Mouse (Mus musculus) adrenal gland, postnatal 14 days (tissue): ENCODE data around the gene Spib. TPM values are rescaled to one million over a fixed set of nuclear protein-coding genes. Genes with fewer than 3 reads are reported as not detected.

ENCODE experiments used
- DNase-seq: peaks from one replicate; pipeline ENCODE4 v3.0.0; 2021; ENCODE audit warnings: mixed read lengths
- long read RNA-seq, 2 experiments: library from polyadenylated mRNA; stranded (forward); transcript quantifications; one replicate each; pipeline ENCODE4 v2.0.0; 2021
- total RNA-seq: library from RNA; stranded (reverse); gene quantifications from 2 replicates; pipeline ENCODE4 v1.2.3, GENCODE M21; 2021

The Spib gene
- total RNA-seq = 3.4 and 15.4 TPM in 2 replicates
- long read RNA-seq, experiment 1 = 0 reads
- long read RNA-seq, experiment 2 = 0 reads

DNA sequence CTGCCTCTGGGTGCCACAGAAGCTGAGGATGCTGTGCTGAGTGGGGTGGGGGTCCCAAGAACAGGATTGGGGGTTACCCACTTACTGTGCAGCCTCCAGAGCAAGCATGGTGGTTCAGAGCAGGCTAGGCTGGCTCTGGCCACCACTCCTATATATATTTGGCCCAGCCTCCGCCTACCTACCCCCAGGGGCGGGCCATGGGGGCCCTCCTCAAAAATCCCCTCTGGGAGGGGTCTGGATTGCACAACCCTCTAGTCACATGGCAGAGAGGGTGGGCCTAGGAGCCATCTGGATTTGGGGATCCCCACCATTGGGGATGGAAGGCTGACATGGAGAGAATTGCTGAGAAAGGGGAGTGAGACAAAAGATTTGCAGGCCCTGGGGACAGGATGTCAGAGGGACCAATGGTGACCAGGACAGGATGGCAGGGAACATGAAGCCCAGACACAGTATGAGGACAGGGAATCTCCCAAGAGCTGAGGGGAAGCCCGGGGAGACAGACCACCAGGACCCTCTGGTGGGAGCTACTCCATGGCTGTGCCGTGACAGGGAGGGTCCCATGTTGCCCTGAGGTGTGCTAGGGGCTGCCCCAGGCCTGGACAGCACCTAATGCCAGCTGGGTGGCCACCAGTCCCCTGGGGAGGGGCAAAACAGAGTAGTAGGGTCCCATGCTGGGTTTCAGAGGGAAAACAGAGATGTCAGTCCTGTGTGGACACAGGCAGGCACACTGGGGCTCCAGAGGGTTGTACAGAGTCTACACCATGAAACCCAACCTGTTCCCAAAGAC is at the start of gene Spib:
Gene Spib (minus strand): TSS at position 126 of the 787 bp plus-strand sequence.
- no peak for DNase-seq

DNA sequence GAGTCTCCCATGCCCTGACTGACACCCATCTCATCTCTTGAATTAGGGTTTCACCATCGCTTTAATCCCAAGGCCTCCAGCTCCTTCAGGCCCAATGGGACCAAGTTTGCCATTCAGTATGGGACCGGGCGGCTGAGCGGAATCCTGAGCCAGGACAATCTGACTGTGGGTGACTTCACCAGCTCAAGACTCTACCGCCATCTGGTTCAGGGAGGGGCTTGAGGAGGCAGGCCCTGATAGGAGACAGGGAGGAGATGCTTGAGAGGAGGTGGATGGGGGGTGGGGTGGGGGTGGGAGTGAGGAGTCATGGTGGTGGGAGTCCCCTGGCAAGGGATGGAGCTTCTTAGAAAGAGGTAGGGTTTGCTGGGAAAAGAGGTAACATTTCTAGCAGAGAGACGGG is 49.8 kb upstream of the Spib start:
- no peak for DNase-seq

DNA sequence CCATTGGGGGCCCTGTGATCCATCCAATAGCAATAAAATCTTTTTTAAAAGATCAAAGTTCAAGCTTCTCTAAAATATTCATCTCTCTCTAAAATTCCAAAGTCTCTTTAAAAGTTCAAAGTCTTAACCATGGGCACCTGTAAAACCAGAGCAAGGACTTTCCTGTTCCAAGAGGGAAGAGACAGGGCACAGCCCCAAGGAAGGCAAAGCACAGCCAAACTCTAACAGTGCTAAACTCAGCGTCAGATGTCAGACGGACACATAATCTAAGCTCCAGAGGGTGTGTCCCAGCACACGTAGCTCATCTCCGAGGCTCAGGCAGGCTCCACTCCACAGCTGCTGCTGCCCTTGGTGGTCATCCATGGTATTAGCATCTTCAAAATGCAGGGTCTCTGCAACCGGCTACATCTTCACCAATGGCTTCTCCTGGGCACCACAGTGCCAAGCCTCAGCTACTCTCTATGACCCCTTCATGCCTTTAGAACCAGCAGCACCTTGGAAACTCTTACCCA is 44.5 kb upstream of the Spib start:
- DNase-seq = no peak

DNA sequence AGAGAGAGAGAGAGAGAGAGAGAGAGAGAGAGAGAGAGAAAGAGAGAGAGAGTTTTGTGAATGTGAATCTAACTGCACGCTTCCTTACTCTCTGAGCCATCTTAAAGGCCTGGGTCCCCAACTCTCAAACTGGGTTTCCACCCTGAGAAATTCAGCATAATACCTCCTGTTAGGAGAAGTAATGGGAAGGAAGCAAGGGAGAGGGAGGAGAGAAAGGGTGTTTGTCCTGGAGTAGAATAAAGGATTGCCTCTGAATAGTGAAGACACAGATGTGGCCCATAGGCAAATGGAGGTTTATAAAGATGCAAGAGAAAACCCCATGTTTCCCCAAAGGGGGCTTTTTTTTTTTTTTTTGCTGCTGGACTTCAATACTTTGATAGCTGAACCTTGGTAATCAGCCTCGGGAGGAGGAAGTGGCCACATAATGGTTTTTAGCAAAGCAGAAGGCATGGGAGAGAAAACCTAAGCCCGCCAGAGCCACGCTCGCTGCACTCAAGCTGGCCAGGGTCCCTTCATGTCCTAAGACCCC is 41.1 kb upstream of the Spib start:
- no peak for DNase-seq

DNA sequence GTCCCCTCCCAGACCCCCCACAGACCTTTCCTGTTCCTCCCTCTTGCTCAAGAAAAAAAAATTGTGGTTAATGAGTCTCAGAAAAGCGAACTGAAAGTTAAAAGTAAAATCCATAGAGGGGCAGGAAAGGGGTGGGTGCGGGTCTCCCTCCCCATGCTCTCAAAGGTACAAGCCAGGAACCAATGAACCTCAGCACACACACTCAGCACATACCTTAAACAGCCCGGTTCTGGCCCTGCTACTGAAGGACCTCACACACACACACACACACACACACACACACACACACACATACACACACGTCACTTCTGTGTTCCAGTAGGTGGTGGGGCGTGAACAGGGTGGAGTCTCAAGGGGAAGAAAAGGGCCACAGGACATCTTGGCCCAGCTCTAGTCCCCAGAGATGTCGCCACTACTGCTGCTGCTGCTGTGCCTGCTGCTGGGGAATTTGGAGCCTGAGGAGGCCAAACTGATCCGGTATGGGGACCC is 40.4 kb upstream of the Spib start, which contains the start of gene Napsa:
Gene Napsa (plus strand): TSS at position 168 of the 489 bp plus-strand sequence.
- DNase-seq = peak; percentile 37

DNA sequence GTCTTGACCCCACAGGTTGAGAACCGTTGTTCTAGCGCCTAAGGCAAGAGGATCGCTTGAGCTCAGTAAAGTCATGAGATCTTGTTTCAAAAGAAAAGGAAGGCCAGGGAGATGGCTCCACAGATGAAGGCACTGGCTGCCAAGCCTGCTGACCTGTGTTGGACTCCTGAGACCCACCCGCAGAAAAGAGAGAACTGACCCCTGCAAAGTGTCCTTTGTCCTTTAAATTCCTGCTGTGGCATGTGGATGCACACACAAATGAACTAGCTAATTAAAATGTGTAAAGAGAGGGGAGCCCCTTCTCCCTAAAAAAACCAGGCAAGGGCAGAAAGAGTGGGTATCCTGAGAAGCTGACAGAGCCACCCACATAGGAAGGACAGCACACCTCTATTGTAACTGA is 39.9 kb upstream of the Spib start:
- DNase-seq = no peak

DNA sequence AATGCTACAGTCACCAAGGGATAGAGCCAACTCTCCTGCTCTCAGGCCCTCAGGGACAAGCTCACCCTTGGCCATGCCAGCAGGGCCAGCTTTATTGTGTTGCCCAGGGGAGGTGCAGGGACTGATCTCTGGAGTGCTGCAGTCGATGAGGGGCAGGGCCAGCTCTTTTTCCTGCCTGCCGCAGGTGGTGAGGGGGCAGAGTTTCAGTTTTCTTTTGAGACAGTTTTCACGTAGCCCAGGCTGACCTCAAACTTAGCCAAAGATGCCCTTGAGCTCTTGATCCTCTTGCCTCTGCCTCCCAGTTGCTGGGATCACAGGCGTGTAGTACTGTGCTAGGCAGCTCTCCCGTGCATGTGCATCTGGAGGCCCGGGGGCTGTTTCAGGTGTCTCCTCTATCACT is 39.1 kb upstream of the Spib start:
- peak; percentile 42 for DNase-seq

DNA sequence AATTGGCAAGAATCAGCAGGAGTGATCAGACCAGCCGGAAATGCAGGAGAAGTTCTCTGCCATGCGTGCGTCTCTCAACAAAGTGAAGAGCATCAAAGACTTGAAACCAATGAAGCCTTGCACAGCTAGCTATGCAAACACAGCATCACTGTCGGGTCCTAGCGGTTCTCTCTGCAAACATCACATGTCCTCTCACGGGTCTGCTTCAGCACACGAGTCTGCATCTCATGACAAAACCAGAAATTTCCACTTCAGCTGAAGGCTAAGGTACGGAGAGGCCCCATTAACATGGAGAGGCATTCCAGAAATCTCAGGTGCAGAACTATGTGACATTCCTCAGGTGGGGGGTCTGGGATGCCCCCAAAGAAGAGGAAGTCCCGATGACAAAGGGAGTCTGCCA is 36.9 kb upstream of the Spib start:
- DNase-seq = no peak

DNA sequence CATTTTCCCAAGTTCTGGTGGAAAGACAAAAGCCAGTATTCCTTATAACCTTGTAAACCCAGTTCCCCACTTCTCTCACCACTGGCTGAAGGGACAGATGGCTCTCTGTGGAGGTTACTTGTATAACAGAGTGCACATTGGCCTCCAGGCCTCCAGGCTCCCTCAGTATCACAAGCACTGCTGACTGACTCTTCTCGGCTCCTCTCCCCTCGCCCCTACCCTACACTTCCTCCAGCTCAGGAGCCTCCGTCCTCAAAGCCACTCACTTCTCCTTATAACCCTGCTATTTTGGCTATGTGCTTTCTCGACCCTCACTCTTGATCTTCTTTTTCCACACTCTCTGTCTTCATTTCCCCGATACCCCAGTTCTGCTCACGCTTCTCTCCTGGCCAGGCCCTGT is 33.5 kb upstream of the Spib start:
- no peak for DNase-seq

DNA sequence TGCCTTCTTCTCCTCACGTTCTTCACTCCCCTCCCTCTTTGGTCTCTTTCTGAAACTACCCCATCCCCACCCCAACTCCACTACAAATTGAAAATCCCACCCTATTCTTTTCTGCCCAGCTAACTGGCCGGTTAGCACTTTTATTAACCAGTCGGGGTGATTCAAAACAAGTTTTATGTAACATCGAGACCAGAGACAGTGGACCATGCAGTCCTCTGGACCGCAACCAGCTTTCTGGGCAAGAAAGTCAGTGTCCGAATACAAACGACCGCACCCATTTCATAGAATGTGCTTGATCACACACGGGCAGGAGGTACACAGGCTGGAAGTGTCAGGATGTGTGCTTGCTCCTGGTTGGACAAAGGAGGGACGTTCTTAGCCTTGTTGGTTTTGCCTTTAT is 32.6 kb upstream of the Spib start:
- DNase-seq = no peak

DNA sequence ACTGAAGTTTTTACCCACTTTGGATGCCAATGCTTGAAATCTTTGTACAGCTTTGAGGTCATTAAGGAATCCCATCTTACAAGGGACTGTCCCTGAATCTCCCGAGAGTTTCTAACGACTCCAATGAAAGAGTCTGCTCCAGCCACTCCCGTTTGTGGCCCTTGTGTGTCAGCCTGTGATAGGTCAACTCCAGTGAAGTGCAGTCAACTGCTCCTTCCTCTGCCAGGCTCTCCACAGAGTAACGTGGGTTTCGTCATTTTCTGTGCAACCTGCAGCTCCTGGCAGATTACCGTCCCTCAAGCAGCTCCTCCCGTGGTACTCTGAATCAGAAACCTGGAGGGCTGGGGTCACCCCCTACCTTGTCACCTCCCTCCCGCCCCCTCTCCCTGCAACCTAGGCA is 31.4 kb upstream of the Spib start:
- DNase-seq = no peak

DNA sequence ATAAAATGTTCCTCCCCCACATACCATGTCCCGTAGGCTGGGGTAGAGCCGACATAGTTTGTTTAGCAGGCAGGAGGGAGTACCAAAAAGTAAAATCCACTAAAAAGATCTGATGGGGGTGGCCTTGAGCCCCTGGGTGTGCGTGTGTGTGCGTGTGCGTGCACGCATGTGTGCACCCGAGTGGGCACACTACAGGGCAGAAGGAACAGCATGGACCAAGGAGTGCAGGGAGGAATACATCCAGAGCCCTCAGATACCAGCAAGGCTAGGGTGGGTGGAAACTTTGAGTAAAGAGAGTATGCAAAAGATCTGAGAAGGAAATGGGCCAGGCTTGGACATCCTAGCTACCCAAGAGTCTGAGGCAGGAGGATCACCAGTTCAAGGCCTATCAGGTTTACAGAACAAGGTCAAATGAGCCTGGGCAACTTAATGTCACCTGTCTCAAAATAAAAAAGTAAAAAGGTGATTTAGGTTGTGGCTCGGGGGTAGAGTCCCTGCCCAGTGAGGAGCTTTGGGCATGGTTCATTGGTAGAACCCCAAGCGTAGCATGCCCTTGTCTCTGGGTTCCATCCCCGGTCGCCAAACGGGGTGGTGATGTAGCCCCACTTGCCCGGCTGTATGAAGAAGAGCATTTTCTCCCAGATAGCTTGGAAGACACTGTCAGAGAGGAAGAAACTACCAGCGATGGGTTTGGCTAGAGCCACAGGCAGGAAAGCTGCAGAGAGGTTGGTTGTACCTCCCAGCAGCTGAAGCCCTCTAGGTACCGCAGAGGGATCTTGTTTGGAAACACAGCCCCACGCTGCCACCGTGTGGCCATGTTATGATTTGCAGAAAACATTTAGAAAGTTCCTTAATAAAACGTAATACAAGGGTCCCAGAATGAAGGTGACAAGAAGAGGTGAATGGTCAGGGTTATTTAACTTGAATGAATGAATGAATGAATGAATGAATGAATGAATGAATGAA is 28.8 kb upstream of the Spib start:
- DNase-seq = peak; percentile 83

DNA sequence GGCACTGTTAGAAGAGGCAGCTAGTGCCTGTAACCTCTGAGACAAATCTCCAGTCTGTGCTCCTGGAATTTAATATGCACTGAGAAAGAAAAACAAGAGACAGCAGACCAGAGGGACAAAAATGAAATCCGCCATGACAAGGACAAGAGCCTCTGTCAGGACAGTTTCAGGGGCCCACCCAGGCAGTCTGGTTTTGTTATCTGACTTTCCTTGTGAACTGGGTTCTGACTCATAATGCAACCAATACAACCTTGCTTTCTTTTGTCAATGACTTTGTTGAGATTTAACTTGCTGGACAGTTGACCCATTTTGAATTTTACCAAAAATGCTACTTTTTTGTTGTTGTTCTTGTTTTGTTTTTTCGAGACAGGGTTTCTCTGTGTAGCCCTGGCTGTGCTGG is 25.8 kb upstream of the Spib start:
- DNase-seq = no peak

DNA sequence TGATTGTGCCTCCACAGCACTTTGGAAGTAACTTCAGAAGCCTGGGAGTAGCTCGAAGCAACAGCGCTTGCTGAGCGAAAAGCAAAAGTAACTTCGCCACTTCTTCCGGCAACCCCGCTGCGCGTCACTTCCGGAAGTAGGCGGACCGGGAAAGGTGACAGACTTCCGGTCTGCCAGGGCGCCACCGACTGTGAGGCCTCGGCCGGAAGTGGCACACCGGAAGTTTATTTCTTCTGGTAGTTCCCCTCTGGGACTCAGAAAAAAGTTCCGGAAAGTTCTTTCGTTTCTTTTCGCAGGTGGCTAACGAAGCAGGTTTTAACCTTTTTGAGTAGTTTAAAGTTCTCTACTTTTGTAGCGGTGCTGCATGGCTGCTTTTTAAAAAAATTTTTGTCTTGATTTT is 22.0 kb upstream of the Spib start, which contains the start of gene Nr1h2:
Gene Nr1h2 (minus strand): TSS at position 126 of the 400 bp plus-strand sequence.
- peak; percentile 98 for DNase-seq

DNA sequence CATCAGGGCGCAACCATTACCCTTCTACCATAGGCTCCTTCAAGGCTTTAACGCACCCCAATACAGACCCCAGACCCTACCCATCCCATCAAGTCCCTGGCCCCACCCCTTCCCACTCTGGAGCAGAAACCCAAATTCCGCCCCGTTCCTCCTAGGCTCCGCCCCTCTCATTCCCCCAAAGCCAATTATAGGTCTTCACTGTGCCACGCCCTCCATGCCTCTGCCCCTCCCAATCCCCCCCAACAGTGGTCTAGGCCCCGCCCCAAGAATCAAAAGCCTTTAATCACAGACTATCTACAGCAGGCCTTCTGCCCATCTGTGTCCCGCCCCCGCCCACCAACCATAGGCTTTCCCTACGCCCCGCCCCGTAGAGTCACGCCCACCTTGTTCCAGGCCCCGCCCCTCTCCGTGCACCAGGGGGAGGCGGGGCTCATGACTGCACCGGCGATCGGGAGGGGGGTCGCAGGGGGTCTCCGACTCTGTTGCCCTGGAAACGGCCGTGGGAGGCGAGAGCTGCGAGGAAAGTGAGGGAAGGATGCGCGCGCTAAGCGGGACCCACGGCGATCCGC is 21.4 kb upstream of the Spib start:
- peak; percentile 95 for DNase-seq

DNA sequence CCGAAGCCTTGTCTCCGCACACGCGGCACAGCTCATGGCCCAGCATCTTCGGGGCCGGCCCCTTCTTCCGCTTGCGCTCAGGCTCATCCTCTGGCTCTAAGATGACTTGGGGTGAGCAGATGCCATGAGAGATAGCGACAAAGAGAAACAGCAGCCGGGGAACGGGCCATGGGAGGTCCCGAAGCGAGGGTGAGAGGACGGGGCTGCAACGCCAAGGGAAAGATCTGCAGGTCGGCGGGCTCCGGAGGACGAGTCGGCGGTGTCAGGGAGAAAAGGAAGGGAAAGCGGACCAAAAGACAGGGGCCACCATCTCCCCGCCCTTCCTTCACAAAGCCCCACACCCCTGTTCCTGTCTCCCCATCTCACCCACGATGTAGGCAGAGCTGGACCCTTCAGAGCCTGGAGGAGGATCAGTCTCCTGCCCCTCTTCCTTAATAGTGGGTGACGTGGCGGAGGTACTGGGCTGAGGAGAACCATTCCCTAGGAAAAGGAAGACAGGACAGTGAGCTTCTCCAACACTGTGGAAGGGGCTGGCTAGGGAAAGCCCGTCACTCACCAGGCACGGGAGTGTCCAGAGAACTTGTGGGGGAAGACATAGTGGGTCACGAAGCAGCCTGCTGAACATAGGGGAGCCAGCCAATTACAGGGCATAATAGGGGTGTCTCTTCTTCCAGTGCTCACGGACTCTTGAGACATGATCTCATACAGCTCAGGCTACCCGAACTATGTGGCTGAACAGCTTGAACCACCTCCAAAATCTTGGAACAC is 20.5 kb upstream of the Spib start:
- DNase-seq = no peak

DNA sequence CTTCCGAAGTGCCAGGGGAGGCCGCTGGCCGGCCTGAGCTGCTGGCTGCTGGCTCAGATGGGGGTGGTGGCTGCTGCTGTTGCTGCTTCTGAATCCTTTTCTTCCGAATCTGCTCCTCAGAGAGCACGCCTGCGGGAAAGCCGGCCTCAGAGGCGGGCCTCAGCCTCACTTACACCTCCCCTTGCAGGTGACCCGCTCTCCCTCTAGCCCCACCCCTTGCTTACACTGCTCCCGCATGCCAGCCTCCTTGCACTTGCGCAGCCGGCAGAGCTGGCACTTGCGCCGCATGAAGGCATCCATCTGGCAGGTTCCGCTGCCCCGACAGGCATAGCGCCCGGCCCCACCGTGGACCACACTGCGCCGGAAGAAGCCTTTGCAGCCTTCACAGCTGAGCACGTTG is 19.9 kb upstream of the Spib start:
- DNase-seq = no peak

DNA sequence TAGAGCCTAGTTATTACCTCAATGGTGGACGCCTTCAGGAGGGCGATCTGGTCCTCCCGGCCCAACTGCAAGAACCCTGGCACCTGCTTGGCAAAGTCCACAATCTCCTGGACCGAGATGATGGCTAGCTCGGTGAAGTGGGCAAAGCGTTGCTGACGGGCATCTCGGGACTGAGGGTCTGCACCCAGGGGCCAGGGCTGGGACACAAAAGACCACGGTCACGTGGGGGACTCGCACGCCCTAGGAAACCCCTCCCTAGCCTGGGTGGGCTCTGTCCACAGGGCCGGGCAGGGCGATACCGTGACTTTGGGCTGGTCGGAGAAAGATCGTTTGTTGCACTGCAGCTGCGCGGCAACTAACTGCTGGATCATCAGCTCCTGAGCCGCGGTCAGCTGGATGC is 19.4 kb upstream of the Spib start:
- DNase-seq = no peak

DNA sequence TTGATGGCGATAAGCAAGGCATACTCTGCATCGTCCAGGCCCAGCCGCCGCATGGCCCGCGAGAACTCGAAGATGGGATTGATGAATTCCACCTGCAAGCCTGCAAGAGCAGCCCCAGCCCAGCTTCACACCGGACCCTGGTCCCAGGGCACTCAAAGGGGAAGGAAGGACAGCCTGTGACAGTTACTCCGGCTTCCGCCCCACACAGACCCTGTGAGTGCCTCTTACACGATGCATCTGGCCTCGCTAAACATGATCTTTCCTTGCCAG is 18.5 kb upstream of the Spib start:
- DNase-seq = no peak

DNA sequence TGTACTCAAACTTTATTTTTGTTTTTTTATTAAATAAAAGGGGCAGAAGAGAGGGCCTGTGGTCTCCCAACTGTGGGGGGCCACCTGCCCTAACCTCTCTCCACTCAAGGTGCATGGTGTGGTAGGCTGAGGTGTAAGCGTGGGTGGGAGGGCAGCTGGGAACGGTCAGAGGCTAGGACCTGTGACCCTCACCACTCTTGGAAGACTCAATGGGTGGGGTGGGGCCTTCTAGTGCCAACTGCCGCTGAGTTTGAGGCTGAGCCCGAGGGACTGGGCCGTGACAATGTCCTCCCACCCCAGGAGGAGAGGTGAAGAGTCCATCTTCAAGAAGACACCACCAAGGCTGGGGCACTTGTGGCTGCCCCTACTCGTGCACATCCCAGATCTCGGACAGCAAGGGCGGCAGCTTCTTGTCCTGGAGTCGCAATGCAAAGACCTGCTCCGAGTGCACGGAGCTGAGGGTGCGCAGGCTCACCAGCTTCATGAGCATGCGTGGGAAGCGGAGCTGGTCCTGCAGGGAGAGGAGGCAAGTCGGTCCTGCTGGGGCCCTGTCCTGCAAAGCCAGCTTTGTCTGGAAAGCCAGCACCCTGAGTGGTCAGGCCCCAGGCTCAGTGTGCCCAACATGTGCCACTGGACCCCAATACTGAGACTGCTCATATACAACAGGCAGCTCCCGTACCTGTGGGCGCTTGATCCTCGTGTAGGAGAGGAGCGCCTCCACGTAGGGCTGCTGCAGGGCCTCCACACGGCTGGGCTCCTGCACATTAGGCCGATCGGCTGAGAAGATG is 17.9 kb upstream of the Spib start:
- DNase-seq = no peak
